Mouse (Mus musculus) heart, postnatal 0 days (tissue): ENCODE data around the gene Slc6a18.

Source experiments
- CTCF ChIP-seq: IDR thresholded peaks from 2 replicates; pipeline ENCODE4 v1.5.1; 2016; ENCODE audit warnings: antibody characterized with exemption, control low read depth, low read depth
- EP300 ChIP-seq: IDR thresholded peaks from 2 replicates; pipeline ENCODE4 v1.6.1; 2016; ENCODE audit warnings: antibody characterized with exemption, low read depth

- TF ChIP-seq CTCF (no peak), EP300 (no peak)
These were observed at the start of gene Slc6a18 for GRCm38 (mm10) chr13:73677853-73678252.
